Mouse (Mus musculus): ENCODE data around the gene Nol4l.

DNA sequence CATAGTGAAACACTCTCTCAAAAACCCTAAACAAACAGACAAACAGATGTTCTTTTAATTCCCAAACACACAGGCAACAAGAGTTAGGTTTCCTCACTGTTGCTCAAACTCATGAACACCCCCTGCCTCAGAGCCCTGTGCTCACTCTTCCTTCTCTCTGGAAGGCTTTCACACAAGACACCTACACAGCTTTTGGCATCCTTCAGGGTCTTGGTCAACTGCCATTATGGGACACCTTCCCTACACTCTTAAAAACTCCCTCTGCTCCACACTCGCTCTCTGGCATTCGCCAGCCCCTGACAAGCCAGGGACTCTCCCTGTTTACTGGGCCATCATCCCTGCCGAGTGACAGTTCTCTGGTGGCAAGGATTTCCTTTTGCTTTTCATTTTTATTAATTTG, 15.8 kb downstream of the Nol4l start:
- no peak for TF ChIP-seq GATA1 (IDR thresholded peaks at IDR 0.05; ENCODE audit: borderline replicate concordance, low read length)
- no peak for TF ChIP-seq FLI1 (IDR thresholded peaks at IDR 0.05; ENCODE audit: low read length)

All from megakaryocyte, embryonic 14.5 days (primary cell).